Mouse (Mus musculus) CH12.LX (cell line): Measurements from ENCODE around the gene Ppp6r1. TPM values are rescaled to one million over a fixed set of nuclear protein-coding genes. Genes with fewer than 3 reads are reported as not detected.

ENCODE experiments used
- DNase-seq: peaks from one replicate; pipeline ENCODE4 v3.0.0-alpha.2; 2013; ENCODE audit errors: extremely low read depth
- H3K27ac ChIP-seq: 2 replicates; pipeline ENCODE4 v1.5.1; 2012; ENCODE audit warnings: low read depth, mild to moderate bottlenecking, control low read depth, moderate library complexity; ENCODE audit not compliant: insufficient read depth
- H3K27me3 ChIP-seq: replicated peaks from 2 replicates; pipeline ENCODE3; 2012; ENCODE audit warnings: inconsistent platforms
- H3K36me3 ChIP-seq, 2 experiments: replicated peaks in 1 of 2; 2 replicates each; pipeline versions ENCODE3 to v1.6.1; 2012; ENCODE audit warnings: inconsistent platforms in 1 of 2, low read length in 1 of 2, mild to moderate bottlenecking in 1 of 2, mixed read lengths in 1 of 2, moderate library complexity in 1 of 2; ENCODE audit not compliant: control insufficient read depth in 1 of 2, insufficient read depth in 1 of 2
- H3K4me1 ChIP-seq, 2 experiments: 2 replicates each; pipeline ENCODE4 v1.6.1; 2012; ENCODE audit warnings: inconsistent platforms in 1 of 2, moderate library complexity in 1 of 2; ENCODE audit not compliant: insufficient read depth in 2 of 2, control insufficient read depth in 1 of 2
- H3K4me2 ChIP-seq: 2 replicates; pipeline ENCODE4 v1.6.1; 2012; ENCODE audit warnings: low read depth, mild to moderate bottlenecking, control low read depth; ENCODE audit not compliant: poor library complexity, insufficient read depth, severe bottlenecking
- H3K4me3 ChIP-seq, 3 experiments: fragments of 150-350 bp in 1 of 3; sonication (generic) in 1 of 3; replicated peaks in 1 of 3; 2 replicates each; pipeline versions ENCODE3 to v1.5.1; 2011 to 2012; ENCODE audit warnings: low read depth in 2 of 3, low read length in 2 of 3, mild to moderate bottlenecking in 2 of 3, moderate library complexity in 2 of 3, control low read depth in 1 of 3, improper control_type of control experiment in 1 of 3, inconsistent platforms in 1 of 3, mixed read lengths in 1 of 3; ENCODE audit not compliant: poor library complexity in 1 of 3
- H3K79me2 ChIP-seq: replicated peaks from 2 replicates; pipeline ENCODE4 v1.6.1; 2012; ENCODE audit warnings: mild to moderate bottlenecking, moderate library complexity; ENCODE audit not compliant: control insufficient read depth, poor library complexity, insufficient read depth, severe bottlenecking; ENCODE audit errors: extremely low read depth
- H3K9ac ChIP-seq: 2 replicates; pipeline ENCODE4 v1.6.1; 2012; ENCODE audit warnings: low read depth, mild to moderate bottlenecking, control low read depth, moderate library complexity; ENCODE audit not compliant: insufficient read depth
- H3K9me3 ChIP-seq: replicated peaks from 2 replicates; pipeline ENCODE3; 2012; ENCODE audit warnings: low read length, inconsistent platforms, mixed read lengths
- BHLHE40 ChIP-seq: IDR thresholded peaks from 2 replicates; pipeline ENCODE4 v1.6.1; 2011; ENCODE audit warnings: mild to moderate bottlenecking, low read depth, low read length, improper control_type of control experiment
- CHD2 ChIP-seq: IDR thresholded peaks from 2 replicates; pipeline ENCODE4 v1.6.1; 2011; ENCODE audit warnings: low read length, improper control_type of control experiment
- CTCF ChIP-seq, 2 experiments: IDR thresholded peaks in 1 of 2; conservative IDR thresholded peaks in 1 of 2; 2 replicates each; pipeline ENCODE4 v1.5.1; 2011 to 2012; ENCODE audit warnings: low read depth in 2 of 2, low read length in 2 of 2, improper control_type of control experiment in 1 of 2, inconsistent platforms in 1 of 2, mild to moderate bottlenecking in 1 of 2, moderate library complexity in 1 of 2
- E2F4 ChIP-seq: IDR thresholded peaks from 2 replicates; pipeline ENCODE4 v1.6.1; 2011; ENCODE audit warnings: low read depth, low read length, improper control_type of control experiment; ENCODE audit not compliant: insufficient replicate concordance
- ELF1 ChIP-seq: IDR thresholded peaks from 2 replicates; pipeline ENCODE4 v1.6.1; 2014; ENCODE audit warnings: low read depth, mild to moderate bottlenecking, inconsistent platforms, low read length, improper control_type of control experiment
- GABPA ChIP-seq: IDR thresholded peaks from 2 replicates; pipeline ENCODE4 v1.6.1; 2012; ENCODE audit warnings: low read depth, low read length, improper control_type of control experiment, inconsistent platforms; ENCODE audit not compliant: insufficient replicate concordance
- HCFC1 ChIP-seq: IDR thresholded peaks from 2 replicates; pipeline ENCODE4 v1.6.1; 2012; ENCODE audit warnings: low read depth, mild to moderate bottlenecking, inconsistent platforms, low read length, improper control_type of control experiment
- IRF4 ChIP-seq: IDR thresholded peaks from 2 replicates; pipeline ENCODE4 v1.6.1; 2014; ENCODE audit warnings: low read depth, mild to moderate bottlenecking, inconsistent platforms, low read length, improper control_type of control experiment
- JUN ChIP-seq: IDR thresholded peaks from 2 replicates; pipeline ENCODE4 v1.6.1; 2011; ENCODE audit warnings: low read depth, mild to moderate bottlenecking, low read length, improper control_type of control experiment, moderate library complexity; ENCODE audit not compliant: insufficient read depth
- JUND ChIP-seq: conservative IDR thresholded peaks from 2 replicates; pipeline ENCODE4 v1.6.1; 2011; ENCODE audit warnings: low read depth, low read length, improper control_type of control experiment
- KAT2A ChIP-seq: IDR thresholded peaks from 2 replicates; pipeline ENCODE4 v1.6.1; 2012; ENCODE audit warnings: low read length, improper control_type of control experiment, inconsistent platforms; ENCODE audit not compliant: insufficient replicate concordance
- MAFK ChIP-seq: IDR thresholded peaks from 2 replicates; pipeline ENCODE4 v1.6.1; 2011; ENCODE audit warnings: low read length, improper control_type of control experiment; ENCODE audit not compliant: insufficient replicate concordance
- MEF2A ChIP-seq: IDR thresholded peaks from 2 replicates; pipeline ENCODE4 v1.6.1; 2014; ENCODE audit warnings: low read depth, mild to moderate bottlenecking, inconsistent platforms, low read length, improper control_type of control experiment, borderline replicate concordance
- MYC ChIP-seq: IDR thresholded peaks from 2 replicates; pipeline ENCODE4 v1.6.1; 2011; ENCODE audit warnings: low read depth, mild to moderate bottlenecking, improper control_type of control experiment, low read length
- POLR2A ChIP-seq: IDR thresholded peaks from 2 replicates; pipeline ENCODE4 v1.6.1; 2011; ENCODE audit warnings: low read depth, mild to moderate bottlenecking, improper control_type of control experiment, low read length
- POLR2AphosphoS2 ChIP-seq: IDR thresholded peaks from 2 replicates; pipeline ENCODE4 v1.6.1; 2011; ENCODE audit warnings: low read depth, low read length, improper control_type of control experiment
- SMC3 ChIP-seq: IDR thresholded peaks from 2 replicates; pipeline ENCODE4 v1.6.1; 2011; ENCODE audit warnings: low read depth, low read length, improper control_type of control experiment
- TBP ChIP-seq: conservative IDR thresholded peaks from 2 replicates; pipeline ENCODE4 v1.6.1; 2011; ENCODE audit warnings: low read depth, low read length, improper control_type of control experiment
- UBTF ChIP-seq: IDR thresholded peaks from 2 replicates; pipeline ENCODE4 v1.6.1; 2012; ENCODE audit warnings: low read depth, mild to moderate bottlenecking, inconsistent platforms, low read length, improper control_type of control experiment, moderate library complexity
- USF1 ChIP-seq: IDR thresholded peaks from 2 replicates; pipeline ENCODE4 v1.6.1; 2014; ENCODE audit warnings: low read depth, mild to moderate bottlenecking, inconsistent platforms, low read length, improper control_type of control experiment
- ZKSCAN1 ChIP-seq: IDR thresholded peaks from 2 replicates; pipeline ENCODE4 v1.6.1; 2012; ENCODE audit warnings: low read depth, inconsistent platforms, low read length, improper control_type of control experiment, borderline replicate concordance
- ZNF384 ChIP-seq: IDR thresholded peaks from 2 replicates; pipeline ENCODE4 v1.6.1; 2012; ENCODE audit warnings: low read depth, low read length, improper control_type of control experiment, inconsistent platforms
- dilution Hi-C: fragments of 300-500 bp; cut with MboI; formaldehyde crosslinking; loops from 2 replicates; pipeline ENCODE4 v1.14.3; 2020; ENCODE audit warnings: low sequenced_read_pairs; ENCODE audit not compliant: extremely low pct_unique_long_range_greater_than_20kb, extremely low pct_ligation_motif_present
- in situ Hi-C: fragments of 300-500 bp; cut with MboI; formaldehyde crosslinking; loops from 3 replicates; pipeline ENCODE4 v1.14.3; 2019; ENCODE audit warnings: low sequenced_read_pairs, low pct_ligation_motif_present, low pct_unique_long_range_greater_than_20kb, mixed read lengths
- polyA plus RNA-seq: library from polyadenylated mRNA; unstranded; fragments of >175 nt; gene quantifications from 2 replicates; pipeline ENCODE4 v1.2.1, GENCODE M21; 2012; ENCODE audit warnings: low read depth; ENCODE audit not compliant: insufficient read length
- total RNA-seq, 2 experiments: library from RNA; depleted of rRNA; stranded (reverse); fragments of 300-350 nt in 1 of 2; fragments of >200 nt in 1 of 2; gene quantifications; 2 replicates each; pipeline ENCODE4 v1.2.3; 2012 to 2014

Ppp6r1 gene
- total and polyA plus RNA-seq, 3 experiments: 59.2 to 118 (median 85.6) TPM

DNA sequence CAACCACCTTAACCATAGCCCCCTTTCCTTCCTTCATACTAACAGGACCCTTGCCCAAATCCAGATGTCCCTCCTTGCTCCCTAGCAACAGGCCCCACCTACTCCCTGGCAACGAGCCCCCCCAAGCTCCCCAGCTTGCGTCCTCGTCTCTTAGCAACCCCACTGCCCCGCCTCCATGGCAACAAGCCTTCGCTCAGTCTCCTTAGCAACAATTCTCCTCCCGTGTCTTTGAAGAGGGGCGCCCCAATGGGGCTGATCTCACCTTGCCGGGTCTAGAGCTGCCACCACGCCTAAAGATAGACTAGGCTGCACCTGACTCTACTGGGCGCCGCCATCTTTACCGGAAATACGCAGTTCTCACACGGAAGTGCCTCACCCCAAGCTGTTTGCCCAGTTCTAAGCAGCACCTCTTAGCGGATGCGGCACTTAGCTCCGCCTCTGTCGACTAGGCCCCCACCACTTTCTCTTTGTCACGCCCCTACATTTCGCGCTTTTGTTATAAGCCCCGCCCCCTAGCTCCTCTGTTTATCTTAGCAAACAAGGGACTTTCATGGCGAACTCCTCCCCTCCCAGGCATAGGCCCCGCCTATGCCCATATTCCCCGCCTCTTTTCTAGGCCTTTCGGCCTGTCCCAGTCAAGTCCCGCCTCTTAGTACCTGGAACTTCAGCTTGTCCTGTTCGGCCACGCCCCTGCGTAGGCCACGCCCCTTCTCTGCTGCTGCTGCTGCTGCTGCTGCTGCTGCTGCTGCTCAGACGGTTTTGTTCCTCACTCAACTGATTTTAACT, 26.0 kb upstream of the Ppp6r1 start, which contains the start of gene Hspbp1 (continued):
- TF ChIP-seq KAT2A (no peak; the same call in 1 of the 2 replicates), IRF4 (no peak; the same call in 1 of the 2 replicates), MYC (peak; percentile 88; the same call in 1 of the 2 replicates), ELF1 (peak; percentile 90), MEF2A (no peak), ZKSCAN1 (no peak), GABPA (no peak), UBTF (no peak), JUN (no peak), SMC3 (no peak; the same call in 1 of the 2 replicates), ZNF384 (no peak), HCFC1 (peak; percentile 87), E2F4 (peak; percentile 54; the same call in 1 of the 2 replicates), POLR2A (peak; percentile 65), CTCF (conservative IDR thresholded peaks at IDR 0.05 in 1 of 2, IDR thresholded peaks at IDR 0.05 in 1 of 2; ENCODE audit: low read depth in 2 of 2, low read length in 2 of 2) (no peak)

DNA sequence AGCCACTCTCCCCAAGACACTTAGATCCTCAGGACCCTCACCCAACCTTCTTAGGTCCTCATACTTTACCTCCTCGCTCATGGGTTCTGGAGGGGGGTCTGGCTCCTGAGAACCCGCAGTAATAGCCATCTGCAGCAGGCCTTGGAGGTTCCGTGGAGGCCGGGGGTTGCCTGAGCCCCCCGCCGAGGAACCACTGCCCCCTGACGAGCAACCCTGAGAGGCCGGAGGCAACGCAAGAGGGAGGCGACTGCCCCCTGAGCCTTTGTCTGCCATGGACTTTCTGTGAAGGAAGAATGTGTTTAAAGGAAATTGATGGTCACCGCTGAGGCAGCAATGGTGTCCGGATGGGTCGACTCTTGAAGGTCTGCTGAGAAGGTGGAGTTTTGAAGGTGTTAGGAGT, 25.4 kb upstream of the Ppp6r1 start:
- peaks cover 0 to 18% of the 10 kb centered on the region in 2 experiments; a peak in 2 of 4 replicates for H3K4me1 ChIP-seq
- no peaks in the 10 kb centered on the region for H3K9me3 ChIP-seq
- H3K79me2 ChIP-seq: peaks cover 3% of the 10 kb centered on the region; the same call in 1 of the 2 replicates
- H3K9ac ChIP-seq: peak overlapping the region; percentile 44
- H3K27me3 ChIP-seq: no peaks in the 10 kb centered on the region
- DNase-seq: no peak
- in situ Hi-C loops: no loop called here
- peak overlapping the region; percentile 78 for H3K4me2 ChIP-seq
- H3K4me3 ChIP-seq: peak overlapping the region; percentile 80 to 97 (median 91)
- TF ChIP-seq USF1: no peak
- no peak for TF ChIP-seq CTCF (conservative IDR thresholded peaks at IDR 0.05 in 1 of 2, IDR thresholded peaks at IDR 0.05 in 1 of 2; ENCODE audit: low read depth in 2 of 2, low read length in 2 of 2)
- no peak; the same call in 1 of the 2 replicates for TF ChIP-seq CHD2
- no peak for TF ChIP-seq TBP
- TF ChIP-seq POLR2AphosphoS2: no peak
- no peak for TF ChIP-seq MAFK
- no peak for TF ChIP-seq JUND
- TF ChIP-seq SMC3: no peak
- no peak for TF ChIP-seq ZNF384
- no peak for TF ChIP-seq BHLHE40
- no peak for TF ChIP-seq JUN
- TF ChIP-seq ZKSCAN1: no peak
- TF ChIP-seq HCFC1: no peak
- H3K27ac ChIP-seq: no peak overlapping the region
- dilution Hi-C loops: no loop called here
- peaks cover 23 to 27% of the 10 kb centered on the region in 2 experiments for H3K36me3 ChIP-seq
